Comparison of ENCODE assay signal across 16 mouse cellular contexts in genomic region chr7:4146241-4147180, GRCm38 (mm10). TPM values are rescaled to one million over a fixed set of nuclear protein-coding genes. Genes with fewer than 3 reads are reported as not detected.
DNase-seq lines count a peak whose midpoint lies in the region; ATAC-seq and TF ChIP-seq lines count a peak whose summit lies in the region.
"Had no signal": no experiment of that assay in that cellular context is flagged by ENCODE, and none has a peak within 500 bp of the region (broad histone marks: within the 10 kb centered on the region; RNA-seq: fewer than 3 reads in every experiment).

No protein-coding gene starts in this region.

- peaks cover 72% of the 10 kb centered on the region for H3K36me3 ChIP-seq in E14TG2a.4 (ENCODE audit: insufficient read depth, low read length)
- peaks cover 45% of the 10 kb centered on the region for H3K36me3 ChIP-seq in intestine, embryonic 16.5 days (ENCODE audit: control insufficient read depth, insufficient read depth, low read length)

- H3K9me3 ChIP-seq in E14TG2a.4 (ENCODE audit: low read length) = no peaks in the 10 kb centered on the region
- H3K9me3 ChIP-seq in intestine, embryonic 16.5 days (ENCODE audit: control insufficient read depth, low read length) = no peaks in the 10 kb centered on the region
- H3K9me3 ChIP-seq: embryonic facial prominence, embryonic 12.5 days; heart, embryonic 12.5 days; kidney, embryonic 15.5 days; limb, embryonic 13.5 days had no signal

- H3K4me3 ChIP-seq in left cerebral cortex, adult 2 months = no peak overlapping the region
- peak overlapping the region; percentile 68 for H3K4me3 ChIP-seq in E14TG2a.4 (replicated peaks; ENCODE audit: low read length)
- no peak overlapping the region for H3K4me3 ChIP-seq in intestine, embryonic 16.5 days (ENCODE audit: low read length)
- H3K4me3 ChIP-seq: embryonic facial prominence, embryonic 12.5 days; heart, embryonic 12.5 days; hindbrain, embryonic 10.5 days; kidney, embryonic 15.5 days; limb, embryonic 13.5 days had no signal

- WGBS in intestine, embryonic 16.5 days = 92% methylated on average over 23 of the region's 23 CpGs

- H3K4me2 ChIP-seq in intestine, embryonic 16.5 days (ENCODE audit: low read depth, low read length) = no peak overlapping the region
- H3K4me2 ChIP-seq: embryonic facial prominence, embryonic 12.5 days; heart, embryonic 12.5 days; kidney, embryonic 15.5 days; limb, embryonic 13.5 days had no signal

- intact Hi-C loops in left cerebral cortex, adult 2 months (cut with DNase I) = loop anchor here (5.0 to 10.0 kb wide), 4 partner anchors 44 to 454 kb away; partner anchors contain the start of genes Mboat7 and Tsen34

- H3K9ac ChIP-seq in intestine, embryonic 16.5 days (ENCODE audit: low read depth, low read length) = no peak overlapping the region; the same call in 1 of the 2 replicates
- H3K9ac ChIP-seq: embryonic facial prominence, embryonic 12.5 days; heart, embryonic 12.5 days; kidney, embryonic 15.5 days; limb, embryonic 13.5 days had no signal

- no peak for TF ChIP-seq CTCF in left cerebral cortex, adult 2 months (IDR thresholded peaks at IDR 0.05)
- TF ChIP-seq CTCF in E14TG2a.4 (conservative IDR thresholded peaks at IDR 0.05; ENCODE audit: low read length) = no peak

- DNase-seq in adrenal gland, postnatal 10 days = peak; percentile 24
- no peak for DNase-seq in adrenal gland, postnatal 25 days
- peak; percentile 18 to 27 for DNase-seq in left cerebral cortex, adult 2 months (ENCODE audit: extremely low spot score in 1 of 2, low spot score in 2 of 2)
- no peak for DNase-seq in left cerebral cortex, adult 18-20 months (ENCODE audit: low spot score in 2 of 2)
- no peak for DNase-seq in spleen, adult 18-20 months
- DNase-seq in natural killer cell, adult 2 months (ENCODE audit: low spot score in 2 of 2) = no peak
- DNase-seq: gastrocnemius, postnatal 10 days; right cerebral cortex, adult 18-20 months had no signal

- no peak overlapping the region for H3K27ac ChIP-seq in left cerebral cortex, adult 2 months
- peak overlapping the region; percentile 99 for H3K27ac ChIP-seq in intestine, embryonic 16.5 days (ENCODE audit: low read length)
- H3K27ac ChIP-seq: embryonic facial prominence, embryonic 12.5 days; hindbrain, embryonic 10.5 days; kidney, embryonic 15.5 days; limb, embryonic 13.5 days had no signal

- H3K4me1 ChIP-seq in E14TG2a.4 (replicated peaks; ENCODE audit: low read depth, low read length) = peaks cover 88% of the 10 kb centered on the region
- peaks cover 28% of the 10 kb centered on the region for H3K4me1 ChIP-seq in intestine, embryonic 16.5 days (ENCODE audit: control insufficient read depth, insufficient read depth, low read length)

- ATAC-seq in intestine, embryonic 16.5 days = no peak
- ATAC-seq: midbrain, embryonic 16.5 days had no signal

- H3K27me3 ChIP-seq in E14TG2a.4 (ENCODE audit: insufficient read depth, low read length) = no peaks in the 10 kb centered on the region
- H3K27me3 ChIP-seq in intestine, embryonic 16.5 days (replicated peaks; ENCODE audit: control insufficient read depth, insufficient read depth, low read length) = no peaks in the 10 kb centered on the region

RNA-seq across cellular contexts. Expression of gene Leng9, which starts 3.7 kb away (rescaled TPM):
- total RNA-seq in adrenal gland, postnatal 10 days (2021) = 1 to 10 TPM; 5.5 to 9.8 TPM
- 11.5 and 12.2 TPM in 2 replicates for total RNA-seq in adrenal gland, postnatal 25 days (2021)
- total RNA-seq in left cerebral cortex, adult 2 months (2021) = 1 to 10 TPM; 6.2 to 6.9 TPM
- total RNA-seq in left cerebral cortex, adult 18-20 months (2021) = 1 to 10 TPM; 6.0 to 6.9 TPM
- 6.8 and 7.1 TPM in 2 replicates for polyA plus RNA-seq in intestine, embryonic 16.5 days (2015; fragmentation: Nextera tagmentation; extraction: Ambion mirVana)

RNA-seq across cellular contexts. Expression of gene Leng8, which starts 9.7 kb away (rescaled TPM):
- 100 to 1,000 TPM in 1 of 2 experiments, 10 to 100 TPM in 1; 66.0 to 134 TPM for total RNA-seq in adrenal gland, postnatal 10 days (2021)
- total RNA-seq in adrenal gland, postnatal 25 days (2021) = 131 and 169 TPM in 2 replicates
- 100 to 1,000 TPM; 178 to 184 TPM for total RNA-seq in left cerebral cortex, adult 2 months (2021)
- total RNA-seq in left cerebral cortex, adult 18-20 months (2021) = 100 to 1,000 TPM; 125 to 149 TPM
- 35.5 and 40.3 TPM in 2 replicates for polyA plus RNA-seq in intestine, embryonic 16.5 days (2015; fragmentation: Nextera tagmentation; extraction: Ambion mirVana)

RNA-seq across cellular contexts. Expression of gene Cdc42ep5, which starts 18.1 kb away (rescaled TPM):
- 10 to 100 TPM; 24.8 to 25.3 TPM for total RNA-seq in adrenal gland, postnatal 10 days (2021)
- total RNA-seq in adrenal gland, postnatal 25 days (2021) = 42.7 and 45.5 TPM in 2 replicates
- 1 to 10 TPM; 1.4 to 1.6 TPM for total RNA-seq in left cerebral cortex, adult 2 months (2021)
- 1 to 10 TPM; 3.6 to 4.1 TPM for total RNA-seq in left cerebral cortex, adult 18-20 months (2021)
- 83.5 and 84.5 TPM in 2 replicates for polyA plus RNA-seq in intestine, embryonic 16.5 days (2015; fragmentation: Nextera tagmentation; extraction: Ambion mirVana)

RNA-seq across cellular contexts. Expression of gene Ttyh1, which starts 27.3 kb away (rescaled TPM):
- total RNA-seq in adrenal gland, postnatal 10 days (2021) = 1 to 10 TPM; 6.4 to 9.1 TPM
- total RNA-seq in adrenal gland, postnatal 25 days (2021) = 2.0 and 2.3 TPM in 2 replicates
- 100 to 1,000 TPM; 667 to 745 TPM for total RNA-seq in left cerebral cortex, adult 2 months (2021)
- 100 to 1,000 TPM; 597 TPM for total RNA-seq in left cerebral cortex, adult 18-20 months (2021)
- polyA plus RNA-seq in intestine, embryonic 16.5 days (2015; fragmentation: Nextera tagmentation; extraction: Ambion mirVana) = 5.2 and 6.5 TPM in 2 replicates

Comparison
In these comparisons a context has a peak if more than half of its experiments do, and no peak if none do; other contexts are left out.
1. DNase-seq: peak in adrenal gland, postnatal 10 days (single experiment) and left cerebral cortex, adult 2 months (2 of 2); none in adrenal gland, postnatal 25 days (single experiment), left cerebral cortex, adult 18-20 months (0 of 2), spleen, adult 18-20 months (0 of 2) and natural killer cell, adult 2 months (0 of 2).